9 mouse cellular contexts compared by ENCODE assay signal in the genomic region with DNA sequence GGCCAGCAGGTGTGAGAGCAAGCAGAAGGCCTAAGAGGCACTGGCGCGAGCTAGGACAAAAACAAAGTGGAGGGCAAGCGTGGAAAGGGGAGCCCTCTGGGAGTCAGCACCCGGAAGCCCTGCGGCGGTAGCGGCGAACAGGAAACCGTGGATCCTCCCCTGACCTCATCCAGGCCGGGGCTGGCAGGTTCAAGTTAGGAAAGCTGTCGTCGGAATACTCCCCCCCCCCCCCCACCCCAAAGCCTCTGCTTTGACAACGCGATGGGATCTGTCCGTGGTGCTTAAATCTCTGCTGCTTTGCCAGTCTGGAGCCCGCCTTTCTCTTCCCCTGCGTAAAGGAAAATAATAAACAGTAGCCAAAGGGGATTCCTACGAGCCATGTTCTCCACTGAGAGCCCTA. TPM values are rescaled to one million over a fixed set of nuclear protein-coding genes. Genes with fewer than 3 reads are reported as not detected.
DNase-seq lines count a peak whose midpoint lies in the region; ATAC-seq lines count a peak whose summit lies in the region.
"Had no signal": no experiment of that assay in that cellular context is flagged by ENCODE, and none has a peak within 500 bp of the region (broad histone marks: within the 10 kb centered on the region; RNA-seq: fewer than 3 reads in every experiment).

No protein-coding gene starts in this region.

- no peak overlapping the region for H3K27ac ChIP-seq in neural tube, embryonic 14.5 days (ENCODE audit: low read depth, low read length)

- peak overlapping the region; percentile 9; the same call in 1 of the 2 replicates for H3K4me3 ChIP-seq in neural tube, embryonic 14.5 days (ENCODE audit: low read depth, low read length)

- peaks cover 30% of the 10 kb centered on the region for H3K27me3 ChIP-seq in neural tube, embryonic 14.5 days (ENCODE audit: control insufficient read depth, insufficient read depth, low read length)

- H3K36me3 ChIP-seq in neural tube, embryonic 14.5 days (ENCODE audit: control insufficient read depth, insufficient read depth, low read length), result no peaks in the 10 kb centered on the region

- 0 out of 2 replicates have a peak, but pooled peaks have one; percentile 33 for ATAC-seq in granulocyte monocyte progenitor cell, adult 5-6 weeks (replicated peaks; ENCODE audit: poor library complexity, severe bottlenecking)
- no peak for ATAC-seq in neural tube, embryonic 14.5 days (ENCODE audit: low read depth)
- no peak for ATAC-seq in monocyte, adult 5-6 weeks (replicated peaks; ENCODE audit: insufficient number of reproducible peaks, low FRiP score, low TSS enrichment, poor library complexity, severe bottlenecking)

- DNase-seq in gastrocnemius, postnatal 10 days, result peak; percentile 44
- DNase-seq in gastrocnemius, adult 18-20 months (ENCODE audit: low spot score), result no peak
- DNase-seq in adrenal gland, adult 2 months, result peak; percentile 45
- DNase-seq in kidney, postnatal 4 days, result peak; percentile 85
- DNase-seq in spleen, postnatal 14 days (ENCODE audit: low spot score in 2 of 2), result no peak

- no peaks in the 10 kb centered on the region for H3K9me3 ChIP-seq in neural tube, embryonic 14.5 days (ENCODE audit: control insufficient read depth, low read length)

- no peak overlapping the region for H3K9ac ChIP-seq in neural tube, embryonic 14.5 days (replicated peaks; ENCODE audit: low read depth, low read length)

- 0% methylated on average over 17 of the region's 18 CpGs for WGBS in neural tube, embryonic 14.5 days

- peak overlapping the region; percentile 38; the same call in 1 of the 2 replicates for H3K4me2 ChIP-seq in neural tube, embryonic 14.5 days (ENCODE audit: low read depth, low read length)

- 0 out of 2 replicates have a peak, but pooled peaks cover 12% of the 10 kb centered on the region for H3K4me1 ChIP-seq in neural tube, embryonic 14.5 days (ENCODE audit: control insufficient read depth, insufficient read depth, low read length)

RNA-seq across cellular contexts. Expression of a gene that starts 1.7 kb away (rescaled TPM):
- not detected for total RNA-seq in gastrocnemius, postnatal 10 days (2021)
- not detected for total RNA-seq in gastrocnemius, adult 18-20 months (2021)
- total RNA-seq in adrenal gland, adult 2 months (2021), result not detected
- not detected in 2 replicates for polyA plus RNA-seq in adrenal gland, adult 2 months (2012; rRNA removed)
- total RNA-seq in granulocyte monocyte progenitor cell, adult 5-6 weeks (2014; fragmentation: Nextera tagmentation), result not detected in 2 replicates
- not detected in 2 replicates for total RNA-seq in granulocyte monocyte progenitor cell, adult 5-6 weeks (2017)
- polyA plus RNA-seq in neural tube, embryonic 14.5 days (2014; fragmentation: Nextera tagmentation; extraction: Ambion mirVana), result 3.6 and 5.4 TPM in 2 replicates
- total RNA-seq in monocyte, adult 5-6 weeks (2017), result not detected in 3 replicates
- total RNA-seq: heart, postnatal 36 days had no signal

Comparison
In these comparisons a context has a peak if more than half of its experiments do, and no peak if none do; other contexts are left out.
1. DNase-seq: peak in gastrocnemius, postnatal 10 days (single experiment), adrenal gland, adult 2 months (single experiment) and kidney, postnatal 4 days (2 of 2); none in gastrocnemius, adult 18-20 months (single experiment) and spleen, postnatal 14 days (0 of 2).